Mouse (Mus musculus): ENCODE measurements around the gene Lamc1. TPM values are rescaled to one million over a fixed set of nuclear protein-coding genes. Genes with fewer than 3 reads are reported as not detected.
"Not testable (repeated sequence)": the region's sequence is repeated elsewhere in the genome, so short reads cannot be mapped to it uniquely, and the experiment has no call there.

Gene Lamc1
- polyA plus RNA-seq, 1 experiment from 2014 or later = 26.5 TPM

GRCm38 (mm10) chr1:153345002-153345401 is 12.4 kb upstream of the Lamc1 start:
- WGBS = 81% methylated on average over 2 of the region's 2 CpGs
- no peak overlapping the region for H3K4me3 ChIP-seq (ENCODE audit: low read depth, low read length)
- H3K4me2 ChIP-seq = no peak overlapping the region
- H3K36me3 ChIP-seq (ENCODE audit: control insufficient read depth, insufficient read depth, low read length) = no peaks in the 10 kb centered on the region
- H3K27me3 ChIP-seq (ENCODE audit: control insufficient read depth, insufficient read depth, low read length) = no peaks in the 10 kb centered on the region
- H3K4me1 ChIP-seq (ENCODE audit: control insufficient read depth, insufficient read depth, low read length) = no peaks in the 10 kb centered on the region
- DNase-seq (ENCODE audit: low spot score, missing footprints) (peak; percentile 28), ATAC-seq (ENCODE audit: low FRiP score) (no peak)
- no peak overlapping the region for H3K9ac ChIP-seq (ENCODE audit: low read length)
- H3K9me3 ChIP-seq (ENCODE audit: control insufficient read depth, low read length) = no peaks in the 10 kb centered on the region
- no peak overlapping the region for H3K27ac ChIP-seq (ENCODE audit: low read depth, low read length)

- H3K36me3 ChIP-seq (ENCODE audit: control insufficient read depth, insufficient read depth, low read length); H3K4me3 ChIP-seq (ENCODE audit: low read depth, low read length); H3K4me2 ChIP-seq; H3K27me3 ChIP-seq (ENCODE audit: control insufficient read depth, insufficient read depth, low read length); H3K27ac ChIP-seq (ENCODE audit: low read depth, low read length); H3K9ac ChIP-seq (ENCODE audit: low read length); ATAC-seq (ENCODE audit: low FRiP score); H3K9me3 ChIP-seq (ENCODE audit: control insufficient read depth, low read length); DNase-seq (ENCODE audit: low spot score, missing footprints): not testable (repeated sequence)
- 88% methylated on average over 10 of the region's 10 CpGs for WGBS
- peaks cover 14% of the 10 kb centered on the region for H3K4me1 ChIP-seq (ENCODE audit: control insufficient read depth, insufficient read depth, low read length)
Measured at GRCm38 (mm10) chr1:153335451-153335850, 2.9 kb upstream of the Lamc1 start.

- Histone ChIP-seq H3K4me2 (peak overlapping the region; percentile 96), H3K9me3 (ENCODE audit: control insufficient read depth, low read length) (no peaks in the 10 kb centered on the region), H3K27ac (ENCODE audit: low read depth, low read length) (no peak overlapping the region; the same call in 1 of the 2 replicates), H3K27me3 (ENCODE audit: control insufficient read depth, insufficient read depth, low read length) (no peaks in the 10 kb centered on the region), H3K4me3 (ENCODE audit: low read depth, low read length) (peak overlapping the region; percentile 90), H3K9ac (ENCODE audit: low read length) (peak overlapping the region; percentile 93; the same call in 1 of the 2 replicates), H3K4me1 (ENCODE audit: control insufficient read depth, insufficient read depth, low read length) (peaks cover 19% of the 10 kb centered on the region), H3K36me3 (ENCODE audit: control insufficient read depth, insufficient read depth, low read length) (no peaks in the 10 kb centered on the region)
- WGBS = 8% methylated on average over 22 of the region's 22 CpGs
- ATAC-seq (ENCODE audit: low FRiP score) (no peak; the same call in 1 of the 2 replicates), DNase-seq (ENCODE audit: low spot score, missing footprints) (no peak)
Measured at GRCm38 (mm10) chr1:153333296-153334121, 923 bp upstream of the Lamc1 start.

- ATAC-seq (ENCODE audit: low FRiP score) = peak; percentile 57
Measured at GRCm38 (mm10) chr1:153331796-153332443, 666 bp downstream of the Lamc1 start.

GRCm38 (mm10) chr1:153331206-153331605 is 1.4 kb downstream of the Lamc1 start:
- H3K27ac ChIP-seq (ENCODE audit: low read depth, low read length) = no peak overlapping the region
- no peaks in the 10 kb centered on the region for H3K36me3 ChIP-seq (ENCODE audit: control insufficient read depth, insufficient read depth, low read length)
- no peak for ATAC-seq (ENCODE audit: low FRiP score)
- H3K4me3 ChIP-seq (ENCODE audit: low read depth, low read length) = peak overlapping the region; percentile 90
- H3K4me2 ChIP-seq = peak overlapping the region; percentile 96
- 1% methylated on average over 4 of the region's 4 CpGs for WGBS
- H3K4me1 ChIP-seq (ENCODE audit: control insufficient read depth, insufficient read depth, low read length) = peaks cover 19% of the 10 kb centered on the region
- no peaks in the 10 kb centered on the region for H3K27me3 ChIP-seq (ENCODE audit: control insufficient read depth, insufficient read depth, low read length)
- peak; percentile 87 for DNase-seq (ENCODE audit: low spot score, missing footprints)
- no peaks in the 10 kb centered on the region for H3K9me3 ChIP-seq (ENCODE audit: control insufficient read depth, low read length)
- H3K9ac ChIP-seq (ENCODE audit: low read length) = peak overlapping the region; percentile 93

More at GRCm38 (mm10) chr1:153331796-153332443, 666 bp downstream of the Lamc1 start:
- H3K27ac ChIP-seq (ENCODE audit: low read depth, low read length) = peak overlapping the region; percentile 80
- peak overlapping the region; percentile 96 for H3K4me2 ChIP-seq
- peak overlapping the region; percentile 93 for H3K9ac ChIP-seq (ENCODE audit: low read length)
- DNase-seq (ENCODE audit: low spot score, missing footprints) = peak; percentile 95
- no peaks in the 10 kb centered on the region for H3K27me3 ChIP-seq (ENCODE audit: control insufficient read depth, insufficient read depth, low read length)
- H3K9me3 ChIP-seq (ENCODE audit: control insufficient read depth, low read length) = no peaks in the 10 kb centered on the region
- no peaks in the 10 kb centered on the region for H3K36me3 ChIP-seq (ENCODE audit: control insufficient read depth, insufficient read depth, low read length)
- peaks cover 19% of the 10 kb centered on the region for H3K4me1 ChIP-seq (ENCODE audit: control insufficient read depth, insufficient read depth, low read length)
- WGBS = 0% methylated on average over 42 of the region's 42 CpGs
- H3K4me3 ChIP-seq (ENCODE audit: low read depth, low read length) = peak overlapping the region; percentile 90

- no peak overlapping the region for H3K4me2 ChIP-seq
- DNase-seq (ENCODE audit: low spot score, missing footprints) = peak; percentile 72
- H3K4me1 ChIP-seq (ENCODE audit: control insufficient read depth, insufficient read depth, low read length) = peaks cover 19% of the 10 kb centered on the region
- no peaks in the 10 kb centered on the region for H3K36me3 ChIP-seq (ENCODE audit: control insufficient read depth, insufficient read depth, low read length)
- no peak for ATAC-seq (ENCODE audit: low FRiP score)
- H3K9ac ChIP-seq (ENCODE audit: low read length) = no peak overlapping the region
- no peak overlapping the region for H3K4me3 ChIP-seq (ENCODE audit: low read depth, low read length)
- H3K27me3 ChIP-seq (ENCODE audit: control insufficient read depth, insufficient read depth, low read length) = no peaks in the 10 kb centered on the region
- H3K9me3 ChIP-seq (ENCODE audit: control insufficient read depth, low read length) = no peaks in the 10 kb centered on the region
- WGBS = 91% methylated on average over 6 of the region's 6 CpGs
- H3K27ac ChIP-seq (ENCODE audit: low read depth, low read length) = no peak overlapping the region
Measured at GRCm38 (mm10) chr1:153329306-153329705, 3.3 kb downstream of the Lamc1 start.

- Histone ChIP-seq H3K4me1 (ENCODE audit: control insufficient read depth, insufficient read depth, low read length) (peaks cover 17% of the 10 kb centered on the region), H3K36me3 (ENCODE audit: control insufficient read depth, insufficient read depth, low read length) (no peaks in the 10 kb centered on the region), H3K4me3 (ENCODE audit: low read depth, low read length) (no peak overlapping the region), H3K9ac (ENCODE audit: low read length) (no peak overlapping the region), H3K27me3 (ENCODE audit: control insufficient read depth, insufficient read depth, low read length) (no peaks in the 10 kb centered on the region), H3K4me2 (no peak overlapping the region), H3K27ac (ENCODE audit: low read depth, low read length) (no peak overlapping the region), H3K9me3 (ENCODE audit: control insufficient read depth, low read length) (no peaks in the 10 kb centered on the region)
- ATAC-seq (ENCODE audit: low FRiP score) (no peak), DNase-seq (ENCODE audit: low spot score, missing footprints) (no peak)
- 88% methylated on average over 4 of the region's 4 CpGs for WGBS
Measured at GRCm38 (mm10) chr1:153327063-153327462, 5.5 kb downstream of the Lamc1 start.

GRCm38 (mm10) chr1:153326226-153326625 is 6.4 kb downstream of the Lamc1 start:
- no peak overlapping the region for H3K27ac ChIP-seq (ENCODE audit: low read depth, low read length)
- peaks cover 12% of the 10 kb centered on the region for H3K4me1 ChIP-seq (ENCODE audit: control insufficient read depth, insufficient read depth, low read length)
- H3K36me3 ChIP-seq (ENCODE audit: control insufficient read depth, insufficient read depth, low read length) = no peaks in the 10 kb centered on the region
- WGBS = 85% methylated on average over 7 of the region's 7 CpGs
- H3K4me2 ChIP-seq = no peak overlapping the region
- H3K27me3 ChIP-seq (ENCODE audit: control insufficient read depth, insufficient read depth, low read length) = no peaks in the 10 kb centered on the region
- no peak overlapping the region for H3K4me3 ChIP-seq (ENCODE audit: low read depth, low read length)
- ATAC-seq (ENCODE audit: low FRiP score) (no peak), DNase-seq (ENCODE audit: low spot score, missing footprints) (peak; percentile 75)
- H3K9me3 ChIP-seq (ENCODE audit: control insufficient read depth, low read length) = no peaks in the 10 kb centered on the region
- no peak overlapping the region for H3K9ac ChIP-seq (ENCODE audit: low read length)

- Histone ChIP-seq H3K27ac (ENCODE audit: low read depth, low read length) (no peak overlapping the region), H3K9me3 (ENCODE audit: control insufficient read depth, low read length) (no peaks in the 10 kb centered on the region), H3K36me3 (ENCODE audit: control insufficient read depth, insufficient read depth, low read length) (no peaks in the 10 kb centered on the region), H3K4me2 (no peak overlapping the region), H3K4me3 (ENCODE audit: low read depth, low read length) (no peak overlapping the region), H3K9ac (ENCODE audit: low read length) (no peak overlapping the region), H3K4me1 (ENCODE audit: control insufficient read depth, insufficient read depth, low read length) (peaks cover 7% of the 10 kb centered on the region), H3K27me3 (ENCODE audit: control insufficient read depth, insufficient read depth, low read length) (no peaks in the 10 kb centered on the region)
- ATAC-seq (ENCODE audit: low FRiP score) (no peak), DNase-seq (ENCODE audit: low spot score, missing footprints) (no peak)
- 89% methylated on average over 12 of the region's 12 CpGs for WGBS
Measured at GRCm38 (mm10) chr1:153321404-153321803, 11.2 kb downstream of the Lamc1 start.
